Mouse (Mus musculus) myocyte (in vitro differentiated cells): ENCODE data around the gene Fam110a.

Experiments
- MAX ChIP-seq: IDR thresholded peaks from one replicate; pipeline ENCODE4 v1.6.1; 2011; ENCODE audit warnings: low read depth, mild to moderate bottlenecking, control low read depth
- MYOD1 ChIP-seq, 3 experiments: IDR thresholded peaks; one replicate each; pipeline ENCODE4 v1.6.1; 2011; ENCODE audit warnings: control low read depth in 2 of 3, low read depth in 2 of 3, mild to moderate bottlenecking in 2 of 3, moderate library complexity in 1 of 3; ENCODE audit not compliant: insufficient read length in 2 of 3, control insufficient read depth in 1 of 3
- POLR2A ChIP-seq: IDR thresholded peaks from one replicate; pipeline ENCODE4 v1.6.1; 2011; ENCODE audit warnings: low read depth, mild to moderate bottlenecking, control low read depth, moderate library complexity; ENCODE audit not compliant: insufficient read length
- REST ChIP-seq: IDR thresholded peaks from one replicate; pipeline ENCODE4 v1.6.1; 2011; ENCODE audit warnings: mild to moderate bottlenecking, control low read depth, moderate library complexity; ENCODE audit not compliant: insufficient read depth, insufficient read length
- TCF12 ChIP-seq: IDR thresholded peaks from one replicate; pipeline ENCODE4 v1.6.1; 2011; ENCODE audit warnings: mild to moderate bottlenecking, control low read depth; ENCODE audit not compliant: poor library complexity, insufficient read depth, severe bottlenecking
- USF1 ChIP-seq: IDR thresholded peaks from one replicate; pipeline ENCODE4 v1.6.1; 2011; ENCODE audit warnings: low read depth, mild to moderate bottlenecking, control low read depth, moderate library complexity

GRCm38 (mm10) chr2:152012701-152013100 lies 32.7 kb upstream of the Fam110a start:
- TF ChIP-seq POLR2A (no peak), MAX (no peak), REST (no peak), MYOD1 (IDR thresholded peaks at IDR 0.05; ENCODE audit: control insufficient read depth in 1 of 3, insufficient read length in 2 of 3, low read depth in 2 of 3) (no peak), TCF12 (no peak), USF1 (no peak)
